22 mouse cellular contexts compared by ENCODE assay signal in the genomic region with DNA sequence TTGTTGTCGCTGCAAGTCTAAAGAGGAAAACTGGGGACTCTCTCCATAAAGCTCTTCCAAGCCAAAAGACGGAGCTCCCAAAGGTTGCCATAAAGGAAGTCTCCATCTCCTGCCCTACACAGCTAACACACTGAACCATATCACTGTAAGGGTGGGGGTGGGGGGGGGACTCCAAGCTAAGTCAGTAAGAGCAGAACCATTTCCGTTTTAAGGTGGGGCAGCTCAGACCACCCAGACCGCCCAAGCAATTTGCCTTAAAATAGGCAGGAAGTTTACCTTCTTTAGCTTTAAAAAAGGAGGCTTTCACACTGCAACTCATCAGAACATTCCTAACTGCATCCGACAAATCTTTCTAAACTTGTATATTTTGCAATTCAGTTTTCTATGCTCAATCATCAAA. TPM values are rescaled to one million over a fixed set of nuclear protein-coding genes. Genes with fewer than 3 reads are reported as not detected.
"Had no signal": no experiment of that assay in that cellular context is flagged by ENCODE, and none has a peak within 500 bp of the region (broad histone marks: within the 10 kb centered on the region; RNA-seq: fewer than 3 reads in every experiment).

No protein-coding gene starts in this region.

- H3K27ac ChIP-seq: liver, embryonic 15.5 days; lung, embryonic 15.5 days; macrophage; midbrain, embryonic 13.5 days; neural tube, embryonic 13.5 days; neural tube, embryonic 15.5 days had no signal

- H3K36me3 ChIP-seq: liver, embryonic 15.5 days; lung, embryonic 15.5 days; midbrain, embryonic 13.5 days; neural tube, embryonic 13.5 days; neural tube, embryonic 15.5 days had no signal

- H3K27me3 ChIP-seq: liver, embryonic 15.5 days; lung, embryonic 15.5 days; midbrain, embryonic 13.5 days; neural tube, embryonic 13.5 days; neural tube, embryonic 15.5 days had no signal

- H3K4me2 ChIP-seq: liver, embryonic 15.5 days; lung, embryonic 15.5 days; midbrain, embryonic 11.5 days; midbrain, embryonic 13.5 days; neural tube, embryonic 13.5 days; neural tube, embryonic 15.5 days had no signal

- DNase-seq: liver, postnatal 0 days; lung, adult 2 months; lung, postnatal 14 days; lung, postnatal 36 days; right cerebral cortex, postnatal 14 days; thymus, adult 18-20 months; thymus, postnatal 14 days; thymus, postnatal 36 days had no signal

- H3K9me3 ChIP-seq: liver, embryonic 15.5 days; lung, embryonic 15.5 days; megakaryocyte, embryonic 14.5 days; midbrain, embryonic 13.5 days; neural tube, embryonic 13.5 days; neural tube, embryonic 15.5 days had no signal

- H3K4me3 ChIP-seq: liver, embryonic 15.5 days; lung, embryonic 15.5 days; megakaryocyte, embryonic 14.5 days; midbrain, embryonic 13.5 days; myocyte; neural tube, embryonic 13.5 days; neural tube, embryonic 15.5 days had no signal

- H3K9ac ChIP-seq: liver, embryonic 15.5 days; liver, postnatal 0 days; lung, embryonic 15.5 days; midbrain, embryonic 13.5 days; neural tube, embryonic 13.5 days; neural tube, embryonic 15.5 days had no signal

- ATAC-seq: liver, postnatal 0 days; lung, postnatal 0 days; midbrain, embryonic 13.5 days; midbrain, embryonic 16.5 days had no signal

RNA-seq across cellular contexts. Expression of a gene that starts 52.1 kb away (rescaled TPM):
- polyA plus RNA-seq: macrophage; stomach, embryonic 14.5 days; stomach, embryonic 16.5 days had no signal

RNA-seq across cellular contexts. Expression of a gene that starts 53.9 kb away (rescaled TPM):
- polyA plus RNA-seq: macrophage; midbrain, embryonic 11.5 days; myocyte; neural tube, embryonic 11.5 days had no signal
